Mouse (Mus musculus) embryo, embryonic 11 days (tissue): Measurements from ENCODE around the gene Pcdh9.

ENCODE experiments used
- DNase-seq: peaks from one replicate; pipeline ENCODE4 v3.0.0-alpha.2; 2015

The Pcdh9 gene

DNA sequence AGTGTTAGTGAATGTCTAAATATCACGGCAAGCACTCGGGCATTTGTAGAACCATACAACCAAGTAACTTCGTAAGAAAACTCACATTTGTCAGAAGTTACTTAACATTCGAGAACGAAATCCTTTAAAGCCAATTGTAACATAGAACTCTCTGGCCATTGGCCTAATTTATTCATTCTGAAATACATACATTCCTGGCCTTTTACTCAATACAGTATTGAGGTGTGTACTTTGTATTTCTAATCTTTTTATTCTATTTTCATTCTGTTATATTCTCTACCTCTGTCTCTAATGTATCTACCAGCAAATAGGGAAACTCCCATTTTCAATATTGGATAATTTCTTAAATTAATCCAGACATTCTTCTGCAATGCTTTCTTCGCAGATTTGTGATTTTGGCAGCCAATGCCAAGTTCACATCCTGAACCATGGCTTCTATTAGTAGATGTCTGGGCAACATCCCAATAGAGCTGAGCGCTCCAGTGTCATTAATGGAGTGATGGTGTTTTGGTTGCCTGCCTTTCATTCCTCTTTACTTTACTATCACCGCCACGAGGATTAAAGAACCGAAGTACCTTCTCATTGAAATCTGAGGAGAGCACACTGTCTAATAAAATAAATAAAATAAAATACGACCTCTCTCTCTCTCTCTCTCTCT is 346.4 kb downstream of the Pcdh9 start:
- no peak for DNase-seq

DNA sequence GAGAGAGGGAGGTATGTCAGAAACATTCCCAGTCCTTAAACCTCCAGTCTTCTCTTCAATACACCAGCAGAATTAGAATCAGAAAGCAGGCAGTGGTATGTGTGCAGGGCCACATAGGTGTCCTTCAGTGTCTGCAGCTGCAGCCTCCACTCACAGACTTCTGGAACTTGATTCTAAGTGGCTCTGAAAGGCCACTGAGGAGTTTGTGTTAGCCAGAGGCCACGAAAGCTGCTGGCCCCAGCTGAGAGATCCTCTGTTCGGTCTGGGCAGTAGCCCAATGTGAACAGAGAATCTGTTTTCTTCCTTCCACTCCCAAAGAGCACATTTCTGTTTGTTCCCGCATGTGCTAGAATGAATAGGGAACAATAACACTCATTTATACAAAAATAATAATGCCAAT is 346.9 kb downstream of the Pcdh9 start:
- DNase-seq: no peak

DNA sequence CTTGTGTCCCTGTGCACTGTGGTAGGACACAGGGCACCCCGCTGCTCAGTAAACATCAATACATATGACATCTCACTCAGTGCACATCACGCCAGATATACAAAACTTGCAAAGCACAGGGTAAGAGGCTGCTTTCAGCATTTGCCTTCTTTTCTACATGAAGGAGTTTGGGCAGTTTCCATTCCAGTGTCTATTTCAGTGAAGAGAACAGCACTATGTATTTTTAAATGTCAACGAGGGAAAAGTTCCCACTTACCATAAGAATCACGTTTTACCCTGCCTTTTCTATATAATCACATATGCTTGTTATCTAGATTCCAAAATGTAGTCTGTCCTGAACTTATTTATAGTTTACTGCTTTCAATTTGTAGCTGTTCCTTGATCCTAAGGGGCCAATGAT is 355.6 kb downstream of the Pcdh9 start:
- no peak for DNase-seq

DNA sequence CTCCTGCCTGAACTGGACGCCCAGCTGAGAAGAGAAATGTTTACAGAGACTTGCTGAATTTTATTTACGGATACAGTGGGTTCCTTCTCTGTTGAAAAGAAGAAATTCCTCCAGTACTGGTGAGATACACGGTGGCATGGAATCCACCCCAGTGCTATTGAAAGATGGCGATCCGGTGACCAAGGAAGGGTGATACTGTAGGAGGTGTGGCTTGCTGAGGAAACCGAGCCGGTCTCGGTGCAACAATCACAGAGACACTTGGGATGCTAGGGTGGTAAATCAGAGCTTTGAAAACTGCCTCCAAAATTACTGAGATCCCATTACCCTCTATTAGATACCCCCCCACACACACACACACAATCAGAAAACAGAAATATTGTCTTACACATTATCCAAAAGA is 367.0 kb downstream of the Pcdh9 start:
- no peak for DNase-seq

DNA sequence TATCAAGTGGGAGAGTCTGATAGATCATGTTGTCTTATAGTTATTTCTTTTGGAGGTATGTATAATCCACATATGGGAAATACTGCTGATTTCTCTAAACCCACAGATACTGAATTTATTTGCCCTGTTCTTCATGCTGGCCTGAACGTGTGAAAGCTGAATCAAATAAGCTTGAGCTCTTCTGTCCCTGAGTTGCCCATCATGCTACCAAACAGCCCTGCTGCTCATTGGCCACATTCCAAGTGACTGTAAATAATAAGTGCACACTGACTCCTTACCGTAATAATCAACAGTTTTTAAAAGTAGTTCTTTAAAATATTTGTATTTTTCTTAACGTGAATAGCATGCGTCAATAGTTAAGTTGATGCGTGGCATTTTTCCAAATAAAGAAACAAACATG is 370.3 kb downstream of the Pcdh9 start:
- DNase-seq: no peak

DNA sequence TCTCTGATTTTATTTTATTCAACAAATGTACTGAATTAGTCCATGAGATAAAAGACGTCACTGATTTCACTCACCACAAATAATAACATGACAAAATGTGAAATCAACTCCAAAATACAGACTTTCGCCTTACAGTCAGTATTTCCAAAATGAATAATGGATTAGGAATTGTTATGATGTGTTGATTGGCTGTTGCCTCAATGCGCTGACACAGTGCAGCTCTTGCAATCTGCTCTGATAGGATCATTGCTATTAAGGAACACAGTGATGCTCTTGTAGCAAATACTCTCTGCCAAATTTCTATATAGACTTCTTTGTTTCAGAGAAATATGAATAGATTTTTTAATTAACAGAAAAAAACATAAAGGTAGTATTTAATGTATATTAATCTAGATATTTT is 373.8 kb downstream of the Pcdh9 start:
- DNase-seq: no peak

DNA sequence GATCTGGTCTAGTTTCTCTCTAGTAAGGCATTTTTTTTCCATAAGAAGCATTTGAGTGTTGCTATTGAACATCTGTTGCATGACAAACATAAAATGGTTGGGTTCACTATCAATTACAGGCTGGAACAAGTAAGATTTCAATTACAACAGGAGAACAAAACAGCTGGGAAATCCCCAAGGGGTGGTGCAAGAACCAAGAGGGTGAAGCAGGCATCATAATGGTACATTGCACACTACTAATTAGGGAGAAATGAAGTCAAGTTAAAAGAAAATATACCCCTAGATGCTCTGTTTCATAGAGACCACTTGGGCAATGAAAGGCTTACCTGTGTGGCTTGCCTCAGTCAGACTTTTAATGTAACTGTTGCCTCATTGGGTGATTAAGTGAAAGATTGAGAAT is 384.4 kb downstream of the Pcdh9 start:
- DNase-seq: no peak

DNA sequence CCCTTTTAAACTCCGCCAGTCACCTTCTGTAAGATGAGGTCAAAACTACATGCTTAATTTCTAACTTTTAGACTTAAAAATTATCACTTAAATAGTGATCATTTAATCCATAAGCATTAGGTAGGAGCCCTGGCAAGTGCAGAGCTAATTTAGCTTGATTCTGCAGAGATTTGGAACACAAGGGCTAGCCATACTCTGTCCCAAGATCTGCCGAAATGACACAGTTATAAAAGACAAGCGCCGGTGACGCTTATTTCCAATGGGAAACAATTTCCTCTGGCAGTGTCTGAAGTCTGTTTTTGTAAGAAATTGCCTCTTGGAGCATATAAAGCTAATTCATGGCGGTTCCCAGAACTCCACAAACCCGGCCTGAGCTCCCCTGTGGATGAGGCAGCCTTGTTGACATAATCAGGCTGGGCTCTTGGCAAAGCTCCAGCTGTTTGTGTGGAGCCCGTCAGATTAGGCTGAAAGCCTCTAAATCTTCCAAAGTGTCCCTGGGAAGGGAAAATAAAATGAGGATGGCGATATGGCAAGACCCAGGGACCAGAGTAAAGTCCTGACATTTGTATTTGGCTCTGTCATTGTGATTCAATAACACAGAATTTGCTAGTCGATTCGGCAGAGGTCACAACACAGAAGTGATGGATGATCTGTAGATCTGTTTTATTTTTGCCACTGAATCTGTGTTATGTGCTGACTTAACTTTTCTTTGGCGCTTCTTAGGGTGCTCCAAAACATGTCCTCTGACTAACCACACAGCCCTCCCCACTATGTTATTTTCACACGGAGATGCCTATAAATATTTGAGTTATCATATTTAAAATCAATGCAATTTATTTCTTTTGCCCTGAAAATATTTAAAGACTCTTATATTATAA is 391.4 kb downstream of the Pcdh9 start:
- peak; percentile 76 for DNase-seq

DNA sequence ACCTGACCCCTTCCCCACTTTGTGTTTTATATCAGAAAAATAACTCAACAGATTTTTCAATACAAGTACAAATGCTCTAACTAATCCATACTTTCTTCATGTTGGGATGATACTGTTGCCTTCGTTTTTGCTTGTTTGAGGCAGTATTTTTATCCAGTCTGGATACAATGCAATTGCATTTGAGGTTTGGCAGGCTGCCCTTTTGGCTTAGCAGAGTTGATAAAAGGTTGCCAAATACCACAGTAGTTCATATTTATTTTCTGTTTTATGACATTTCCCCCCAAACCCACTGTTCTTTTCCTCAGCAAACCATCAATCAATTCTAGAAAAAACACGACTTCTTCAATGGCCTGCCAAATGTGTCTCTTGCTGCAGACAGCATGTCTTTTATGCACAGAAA is 415.5 kb downstream of the Pcdh9 start:
- no peak for DNase-seq

DNA sequence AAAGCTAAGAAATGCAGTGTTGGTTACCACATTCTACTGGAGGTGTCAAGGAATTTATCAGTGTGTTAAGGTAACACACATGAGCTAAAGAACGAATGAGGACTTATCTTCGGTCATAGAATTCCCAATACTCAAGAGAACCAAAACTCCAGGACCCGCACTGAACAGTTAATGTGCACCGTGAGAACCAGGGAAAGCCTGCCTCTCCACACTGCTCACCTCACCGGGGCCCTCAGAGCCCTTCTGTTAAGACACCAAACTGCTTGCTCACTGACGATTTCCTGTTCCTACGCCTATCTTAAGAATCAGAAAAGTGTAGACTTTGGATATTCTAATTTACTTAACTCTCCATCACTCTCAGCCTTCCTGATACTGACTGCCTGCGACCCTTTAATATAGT is 418.0 kb downstream of the Pcdh9 start:
- no peak for DNase-seq

DNA sequence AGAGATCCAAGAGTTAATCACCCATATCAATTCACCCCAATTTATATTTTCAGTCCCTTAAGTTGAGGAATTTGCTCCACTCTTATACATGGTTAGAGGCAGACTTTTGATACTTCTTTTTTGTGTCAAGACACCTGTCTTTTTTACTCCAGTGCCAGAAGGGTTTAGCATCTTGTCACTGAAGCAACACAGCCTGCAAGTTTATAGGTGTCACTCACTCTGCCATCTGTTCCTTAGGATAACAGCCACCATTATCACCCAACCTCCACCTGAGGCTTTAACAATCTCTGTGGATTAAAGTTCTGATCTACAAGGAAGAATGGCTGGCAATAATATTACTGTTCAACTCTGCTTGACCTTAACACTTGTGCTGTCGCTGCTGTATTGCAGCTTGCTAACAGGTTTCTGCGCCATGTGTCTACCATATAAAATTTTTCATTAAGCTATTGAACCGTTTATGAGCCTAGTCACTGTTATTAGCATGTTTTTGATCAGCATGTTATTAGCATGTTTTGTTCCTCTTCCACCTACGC is 427.1 kb downstream of the Pcdh9 start:
- no peak for DNase-seq

DNA sequence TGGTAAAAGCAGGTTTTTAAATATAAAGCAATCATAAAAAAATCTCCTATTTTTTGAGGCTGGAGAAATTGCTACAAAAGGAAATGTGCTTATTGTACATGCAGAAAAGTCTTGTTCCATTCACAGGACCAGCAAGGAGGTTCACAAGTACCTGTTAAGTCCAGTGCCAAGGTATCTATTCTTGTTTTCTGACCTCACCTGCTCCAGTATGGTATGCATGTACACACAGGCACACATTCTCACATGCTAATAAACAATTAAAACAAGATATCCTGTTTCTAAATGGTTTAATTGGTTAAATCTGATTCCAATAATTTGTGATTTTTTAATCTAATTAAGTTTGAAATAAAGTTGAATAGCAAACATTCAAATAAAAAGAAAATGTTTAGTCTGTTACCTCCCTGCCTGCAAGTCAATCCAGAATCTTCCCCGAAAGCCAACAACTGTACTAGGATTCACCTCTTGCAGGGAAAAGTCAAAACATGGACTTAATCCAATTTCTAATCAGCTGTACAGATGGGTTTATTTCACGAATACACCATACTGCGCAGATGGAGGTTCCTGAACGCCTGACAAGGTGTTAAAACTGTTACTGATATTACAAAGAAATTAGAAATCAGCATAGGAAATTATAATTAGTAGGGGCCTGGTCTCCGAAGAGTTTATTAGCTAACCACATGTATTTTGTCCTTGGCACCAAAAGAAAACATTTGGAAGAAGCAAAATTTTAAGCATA is 439.4 kb downstream of the Pcdh9 start:
- no peak for DNase-seq

DNA sequence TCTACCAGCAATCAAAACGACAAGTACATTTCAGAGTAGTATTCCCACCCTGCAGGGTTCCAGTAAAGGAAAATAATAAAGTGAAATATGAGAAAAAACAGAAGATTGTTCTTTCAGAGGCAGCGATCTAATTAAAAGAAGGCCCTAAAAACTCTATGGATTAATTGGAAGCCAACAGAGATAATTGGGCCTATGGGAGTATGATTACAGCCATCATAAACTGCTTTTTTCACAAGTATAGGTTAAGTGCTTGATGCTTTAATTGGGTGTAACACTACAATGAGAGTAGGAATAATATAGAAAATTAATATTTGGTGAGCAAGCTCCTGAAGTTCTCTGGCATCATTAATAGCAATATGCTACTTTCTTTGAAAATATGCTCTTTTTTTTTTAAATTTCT is 448.6 kb downstream of the Pcdh9 start:
- DNase-seq: no peak

DNA sequence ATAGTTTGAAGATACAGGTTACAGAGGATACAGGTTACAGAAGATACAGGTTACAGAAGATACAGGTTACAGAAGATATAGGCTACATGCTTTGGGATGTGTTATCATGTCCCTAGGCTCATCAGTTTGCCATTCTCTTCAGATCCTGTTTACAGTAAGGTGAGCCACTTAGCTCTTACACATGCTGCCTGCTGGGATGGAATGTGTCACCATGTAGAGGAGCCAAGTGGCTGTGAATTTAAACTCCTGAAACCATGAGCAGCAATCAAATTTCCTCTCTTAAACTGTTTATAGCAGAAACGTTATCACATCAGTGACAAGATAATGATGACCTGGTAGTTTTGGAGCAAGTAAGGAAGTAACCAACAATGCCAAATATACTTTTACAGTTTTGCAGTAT is 453.3 kb downstream of the Pcdh9 start:
- DNase-seq: no peak

DNA sequence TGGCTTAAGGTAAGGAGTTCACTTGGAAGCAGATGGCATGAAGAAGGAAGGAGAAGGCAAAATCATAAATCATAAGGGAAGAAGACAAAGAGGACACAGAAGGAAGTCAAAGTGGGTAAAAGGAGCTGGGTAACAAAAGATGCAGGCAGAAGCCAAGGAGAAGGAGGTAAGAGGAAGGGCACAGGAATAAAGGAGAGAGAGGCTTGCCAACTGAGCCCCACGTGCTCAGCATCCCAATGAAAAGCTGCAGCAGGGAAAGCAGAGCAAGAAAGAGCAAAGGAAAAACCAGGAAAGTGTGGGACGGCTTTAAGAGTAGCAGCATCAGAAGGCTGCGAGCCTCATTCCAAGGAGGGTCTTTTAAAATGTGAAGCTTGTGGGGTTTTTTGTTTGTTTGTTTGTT is 473.7 kb downstream of the Pcdh9 start:
- DNase-seq: peak; percentile 15

DNA sequence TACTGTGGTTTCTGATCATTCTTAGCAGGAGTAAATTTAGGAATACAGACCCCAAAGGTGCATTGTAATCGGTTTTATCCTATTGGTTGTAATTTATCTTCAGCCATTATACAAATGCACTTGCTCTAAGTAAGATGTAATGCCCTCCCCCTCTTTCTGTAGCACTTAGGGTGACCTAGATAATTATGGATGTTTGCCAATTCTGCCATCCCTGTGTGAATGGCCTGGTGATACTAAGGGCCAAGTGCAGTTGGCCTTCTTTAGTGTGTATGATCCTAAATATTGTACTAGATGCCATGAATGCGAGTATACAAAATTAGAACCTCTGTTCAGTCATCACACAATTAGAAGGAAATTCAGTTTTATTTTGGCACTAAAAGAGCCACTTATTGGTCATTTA is 475.0 kb downstream of the Pcdh9 start:
- DNase-seq: no peak

DNA sequence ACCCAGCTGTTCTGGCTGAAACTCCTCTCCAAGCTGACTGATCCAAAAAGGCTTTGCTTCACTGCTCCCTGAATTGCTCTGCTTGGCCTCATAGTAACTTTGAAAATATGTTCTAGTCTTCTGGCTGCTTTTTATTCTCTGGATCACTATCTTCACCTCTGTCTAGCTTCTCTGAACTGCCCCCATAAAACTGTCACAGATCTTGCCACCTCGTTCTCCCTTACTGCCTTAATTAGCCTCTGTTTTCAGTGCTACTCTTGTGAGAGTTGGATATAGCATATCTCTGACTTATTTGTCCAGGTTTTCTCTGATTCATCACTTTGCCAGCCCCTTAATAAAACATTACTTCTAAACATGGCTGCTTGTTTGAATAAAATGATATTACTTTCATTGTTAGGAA is 481.2 kb downstream of the Pcdh9 start:
- no peak for DNase-seq

DNA sequence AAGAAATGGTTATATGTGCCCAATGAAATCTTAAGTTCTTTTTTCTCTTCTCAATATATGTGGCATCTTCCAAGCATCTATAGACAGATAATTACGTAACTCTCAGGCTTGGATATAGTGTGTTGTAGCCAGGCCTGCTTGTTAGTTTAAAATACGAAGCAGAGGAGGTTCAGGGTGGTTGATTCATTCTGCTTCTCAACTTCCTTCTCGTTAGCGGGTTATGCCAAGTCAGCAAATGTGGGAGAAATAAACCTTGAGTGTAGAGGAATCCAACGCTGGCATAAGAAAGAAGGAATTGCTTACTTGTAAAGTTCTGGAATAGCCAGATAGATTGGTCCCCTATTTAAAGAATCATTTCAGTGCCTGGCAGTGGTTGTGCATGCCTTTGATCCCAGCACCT is 482.7 kb downstream of the Pcdh9 start:
- no peak for DNase-seq

DNA sequence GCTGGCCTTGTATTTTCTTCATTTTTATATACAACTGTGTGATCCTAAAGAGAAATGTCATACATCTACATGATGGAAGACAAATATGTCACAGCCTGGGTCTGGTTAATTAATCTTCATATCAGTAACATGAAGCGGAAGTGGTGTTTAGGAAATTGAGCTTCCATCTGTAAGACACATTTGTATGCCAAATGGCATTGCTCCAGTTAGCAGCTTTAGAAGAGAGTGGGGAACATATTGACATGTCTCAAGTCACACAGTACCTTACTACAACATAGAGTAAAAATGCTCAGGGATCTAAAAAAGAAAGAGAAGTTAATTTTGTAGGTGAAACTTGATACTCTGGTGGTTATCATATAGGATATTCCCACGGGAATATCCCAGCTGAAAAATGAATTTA is 505.4 kb downstream of the Pcdh9 start:
- no peak for DNase-seq

DNA sequence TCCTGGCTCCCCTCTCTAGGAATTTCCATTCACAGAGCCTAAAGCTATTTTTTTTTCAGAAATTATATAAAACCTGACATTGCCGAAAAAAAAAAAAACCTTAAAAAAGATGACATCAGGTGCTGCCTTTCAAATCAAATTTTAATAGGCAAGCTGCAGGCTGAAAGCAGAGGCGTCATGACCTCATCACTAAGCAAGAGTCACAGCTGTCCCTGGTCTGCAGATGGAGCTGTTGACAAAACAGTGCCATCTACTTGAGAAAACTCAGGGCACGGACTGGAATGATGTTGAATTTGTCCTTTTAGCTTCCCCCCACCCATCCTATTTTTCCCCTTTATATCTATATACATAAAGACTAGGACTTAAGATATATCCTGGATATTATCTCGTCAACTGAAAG is 509.3 kb downstream of the Pcdh9 start:
- peak; percentile 55 for DNase-seq

DNA sequence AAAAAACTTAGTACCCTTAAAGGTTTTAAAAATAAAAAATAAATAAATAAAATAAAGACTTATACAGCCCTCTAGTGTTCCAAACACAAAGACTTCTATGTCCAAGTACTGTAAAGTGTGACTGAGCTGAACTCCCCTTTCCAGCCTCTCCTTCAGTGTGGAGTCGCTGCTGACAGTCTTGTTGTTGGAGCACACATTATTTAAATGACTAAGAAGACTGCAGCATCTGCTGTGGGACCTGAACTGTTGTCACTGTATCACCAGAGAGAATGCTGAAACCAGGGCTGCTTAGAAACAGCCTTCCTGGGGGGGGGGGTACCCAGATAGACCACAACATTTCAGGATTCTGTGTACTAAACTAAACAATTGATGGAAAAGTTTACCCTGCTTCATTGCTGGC is 509.7 kb downstream of the Pcdh9 start:
- DNase-seq: peak; percentile 5

DNA sequence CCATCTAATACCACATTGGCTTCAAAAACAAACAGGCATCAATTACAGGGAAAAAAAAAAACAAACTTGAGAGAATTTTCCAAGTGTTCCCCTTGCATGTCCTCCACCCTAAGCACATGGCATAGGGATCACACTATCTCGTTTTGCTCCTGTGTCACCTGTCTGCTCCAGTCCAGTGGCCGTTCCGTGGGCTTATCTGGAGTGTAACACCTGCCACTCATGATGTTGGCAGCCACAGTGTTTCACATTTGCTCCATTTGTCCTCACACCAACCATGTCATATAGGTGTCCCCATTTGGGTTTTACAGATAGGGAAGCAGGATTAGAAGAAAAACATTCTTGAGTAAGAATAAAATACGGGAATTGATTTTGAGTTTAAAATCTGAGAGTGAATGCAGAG is 514.3 kb downstream of the Pcdh9 start:
- no peak for DNase-seq

DNA sequence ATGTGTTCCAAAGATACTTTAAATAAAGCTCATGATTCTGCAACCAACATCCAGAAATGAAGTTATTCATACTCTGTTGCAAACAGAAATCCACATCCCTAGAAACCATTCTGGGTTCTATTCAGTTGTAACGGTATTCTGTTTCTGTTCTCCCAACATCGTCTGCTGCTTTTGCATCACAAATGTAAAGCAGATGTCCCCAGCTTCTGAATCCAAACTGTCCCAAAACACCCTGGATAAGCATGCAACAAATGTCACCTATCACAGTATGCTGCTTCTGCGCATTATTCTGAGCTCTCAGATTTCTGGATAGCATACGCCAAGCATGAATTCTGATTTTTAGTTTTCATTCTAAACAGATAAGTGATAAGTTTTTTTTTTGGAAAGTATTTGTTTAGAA is 516.3 kb downstream of the Pcdh9 start:
- peak; percentile 7 for DNase-seq

DNA sequence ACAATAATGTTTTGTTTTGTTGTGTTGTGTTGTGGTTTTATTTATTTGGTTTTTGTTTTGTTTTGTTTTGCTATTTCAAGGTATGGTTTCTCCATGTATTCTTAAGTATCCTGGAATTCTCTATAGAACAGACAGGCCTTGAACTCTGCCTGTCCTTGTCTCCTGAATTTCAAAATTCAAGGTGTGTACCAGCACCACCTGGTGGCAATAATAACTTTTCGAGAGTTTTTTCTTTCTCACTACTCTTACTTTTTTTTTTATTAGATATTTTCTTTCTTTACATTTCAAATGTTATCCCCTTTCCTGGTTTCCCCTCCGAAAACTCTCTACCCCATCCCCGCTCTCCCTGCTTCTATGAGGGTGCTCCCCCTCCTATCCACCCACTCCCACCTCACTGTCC is 536.3 kb downstream of the Pcdh9 start:
- DNase-seq: no peak
